Mouse (Mus musculus) embryonic stem cell, embryonic (primary cell): ENCODE data around the gene AI837181.

Experiments used
- CTCF ChIA-PET, 4 experiments: fragments of 300-600 bp in 2 of 4; fragments of 350-600 bp in 2 of 4; sonication (Branson Sonifier 250); formaldehyde crosslinking; loops; one replicate each; lab custom pipeline; 2022; ENCODE audit warnings: inconsistent platforms in 2 of 4; lab: Charles Lee
- POLR2A ChIA-PET, 4 experiments: fragments of 300-600 bp in 2 of 4; fragments of 350-600 bp in 2 of 4; sonication (Branson Sonifier 250); formaldehyde crosslinking; loops; one replicate each; lab custom pipeline; 2022; ENCODE audit warnings: antibody characterized with exemption in 4 of 4, inconsistent platforms in 1 of 4; lab: Charles Lee

The AI837181 gene

DNA sequence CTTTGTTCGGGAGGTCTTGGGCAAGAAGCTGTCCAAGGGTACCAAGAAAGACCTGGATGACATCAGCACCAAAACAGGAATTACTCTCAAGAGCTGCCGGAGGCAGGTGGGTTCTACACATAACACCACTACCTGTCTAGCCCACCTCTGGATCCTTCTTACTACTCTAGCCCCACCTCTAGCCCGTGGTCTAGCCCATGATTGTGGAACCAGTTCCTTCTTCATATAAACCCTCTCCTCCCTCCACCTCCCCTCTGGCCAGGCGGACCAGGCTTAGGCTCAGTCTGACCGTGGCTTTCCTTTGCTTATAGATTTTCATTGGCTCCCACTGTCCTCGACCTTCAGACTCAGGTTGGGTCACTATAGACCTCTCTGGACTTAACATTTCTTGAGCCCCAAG lies 36.5 kb downstream of the AI837181 start:
- POLR2A ChIA-PET = interaction anchor here (1.0 to 28.9 kb wide), 13 partner anchors 9 to 166 kb away, joined by 3 to 735 read pairs (median 7); partner anchors contain the start of genes Mus81 (in 4 of the 4), Cfl1 (in 2 of the 4), Drap1 (in 2 of the 4) and AI837181 (in 1 of the 4)
- CTCF ChIA-PET = interaction anchor here in 2 of 4 experiments (2.2 to 10.5 kb wide), 2 partner anchors 27 kb away, joined by 13 to 118 read pairs; partner anchors contain the start of genes Mus81 (in 2 of the 2) and Cfl1 (in 1 of the 2)

DNA sequence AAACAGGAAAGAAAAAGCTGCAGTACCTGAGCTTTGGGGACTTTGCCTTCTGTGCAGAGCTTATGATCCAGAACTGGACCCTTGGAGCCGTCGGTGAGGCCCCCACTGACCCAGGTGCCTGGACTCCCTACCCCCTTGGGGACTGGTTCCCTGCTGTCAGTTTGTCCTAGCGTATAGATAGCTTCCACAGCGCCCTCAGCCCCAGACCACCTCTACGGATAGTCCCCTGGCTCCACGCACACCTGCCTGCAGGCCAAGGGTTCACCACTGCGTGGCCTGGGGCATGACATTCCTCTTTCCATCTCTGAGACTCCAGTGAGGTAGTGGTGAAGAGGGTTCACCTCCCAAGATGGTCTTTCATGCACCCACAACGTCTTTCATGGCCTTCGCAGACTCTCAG lies 38.3 kb downstream of the AI837181 start:
- ChIA-PET POLR2A (interaction anchor here (0.5 to 28.9 kb wide), 47 partner anchors 10 to 985 kb away, joined by 3 to 735 read pairs (median 4); partner anchors contain the start of genes Mus81 (in 4 of the 4), Cfl1 (in 3 of the 4), Drap1 (in 2 of the 4) and Efemp2 (in 2 of the 4)), CTCF (interaction anchor here (0.6 to 10.5 kb wide), 51 partner anchors 9 to 409 kb away, joined by 3 to 118 read pairs (median 4); partner anchors contain the start of genes Mus81 (in 4 of the 4), AI837181 (in 1 of the 4), Ap5b1 (in 1 of the 4) and Cfl1 (in 1 of the 4))

DNA sequence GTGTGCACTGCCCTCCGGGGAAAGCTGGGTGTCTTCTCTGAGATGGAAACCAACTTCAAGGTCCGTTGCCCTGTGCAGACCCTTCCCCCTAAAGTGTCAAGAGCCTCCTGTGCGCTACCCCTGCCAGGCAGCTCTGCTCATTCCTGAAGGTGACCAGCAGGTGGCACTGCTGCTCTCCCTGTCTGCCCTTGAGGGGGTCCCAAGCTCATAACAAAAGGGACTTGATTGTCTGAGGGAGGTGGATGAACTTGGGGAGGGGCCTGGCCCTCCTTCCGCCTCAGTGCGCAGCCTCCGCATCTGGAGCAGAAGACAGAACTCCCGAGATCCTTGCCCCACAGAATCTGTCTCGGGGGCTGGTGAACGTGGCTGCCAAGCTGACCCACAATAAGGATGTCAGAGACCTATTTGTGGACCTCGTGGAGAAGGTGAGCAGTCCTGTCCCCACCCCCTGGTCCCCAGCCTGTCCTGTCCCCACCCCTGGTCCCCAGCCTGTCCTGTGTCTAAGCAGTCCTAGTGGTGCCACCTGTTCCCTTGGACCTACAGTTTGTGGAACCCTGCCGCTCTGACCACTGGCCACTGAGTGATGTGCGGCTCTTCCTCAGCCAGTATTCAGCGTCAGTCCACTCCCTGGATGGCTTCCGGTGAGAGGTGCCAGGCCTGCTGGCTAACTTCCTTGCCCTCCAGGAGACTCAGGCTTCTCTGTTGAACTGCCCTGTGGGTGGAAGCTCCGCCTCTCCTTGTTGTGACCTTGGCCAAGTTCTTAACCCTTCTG lies 39.0 kb downstream of the AI837181 start:
- ChIA-PET POLR2A (interaction anchor here (0.5 to 28.9 kb wide), 57 partner anchors 10 to 986 kb away, joined by 3 to 735 read pairs (median 4); partner anchors contain the start of genes Mus81 (in 4 of the 4), Cfl1 (in 3 of the 4), Eif1ad (in 3 of the 4) and Drap1 (in 2 of the 4)), CTCF (interaction anchor here (0.6 to 10.5 kb wide), 60 partner anchors 8 to 410 kb away, joined by 3 to 118 read pairs (median 4); partner anchors contain the start of genes Mus81 (in 4 of the 4), AI837181 (in 1 of the 4), Ap5b1 (in 1 of the 4) and Cfl1 (in 1 of the 4))

DNA sequence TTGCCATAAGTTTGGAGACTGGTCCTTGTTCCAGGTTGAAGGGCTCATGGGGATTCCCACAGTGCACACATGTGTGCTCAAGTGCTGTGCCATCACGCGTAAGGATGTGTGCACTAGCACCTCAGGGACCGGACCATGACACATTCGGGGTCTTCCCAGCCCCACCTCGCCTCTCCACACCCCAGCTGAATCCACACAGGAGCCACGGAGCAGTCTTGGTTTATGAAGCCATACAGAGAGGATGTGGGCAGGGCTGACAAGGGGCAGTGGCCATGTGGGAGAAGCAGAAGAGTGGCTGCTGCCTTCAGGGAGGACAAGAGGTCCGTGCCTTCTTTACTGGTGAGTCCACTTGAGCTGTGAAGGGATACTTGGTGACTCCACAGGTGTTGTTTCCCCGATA lies 40.1 kb downstream of the AI837181 start:
- CTCF ChIA-PET = interaction anchor here (0.6 to 10.5 kb wide), 9 partner anchors 10 to 167 kb away, joined by 3 to 118 read pairs (median 8); partner anchors contain the start of genes Mus81 (in 3 of the 4), Ap5b1 (in 1 of the 4), Cfl1 (in 1 of the 4) and Efemp2 (in 1 of the 4)
- POLR2A ChIA-PET = interaction anchor here in 3 of 4 experiments (0.6 to 28.9 kb wide), 12 partner anchors 8 to 57 kb away, joined by 3 to 735 read pairs (median 7); partner anchors contain the start of genes Mus81 (in 3 of the 3), Cfl1 (in 2 of the 3), AI837181 (in 1 of the 3) and Ccdc85b (in 1 of the 3)

DNA sequence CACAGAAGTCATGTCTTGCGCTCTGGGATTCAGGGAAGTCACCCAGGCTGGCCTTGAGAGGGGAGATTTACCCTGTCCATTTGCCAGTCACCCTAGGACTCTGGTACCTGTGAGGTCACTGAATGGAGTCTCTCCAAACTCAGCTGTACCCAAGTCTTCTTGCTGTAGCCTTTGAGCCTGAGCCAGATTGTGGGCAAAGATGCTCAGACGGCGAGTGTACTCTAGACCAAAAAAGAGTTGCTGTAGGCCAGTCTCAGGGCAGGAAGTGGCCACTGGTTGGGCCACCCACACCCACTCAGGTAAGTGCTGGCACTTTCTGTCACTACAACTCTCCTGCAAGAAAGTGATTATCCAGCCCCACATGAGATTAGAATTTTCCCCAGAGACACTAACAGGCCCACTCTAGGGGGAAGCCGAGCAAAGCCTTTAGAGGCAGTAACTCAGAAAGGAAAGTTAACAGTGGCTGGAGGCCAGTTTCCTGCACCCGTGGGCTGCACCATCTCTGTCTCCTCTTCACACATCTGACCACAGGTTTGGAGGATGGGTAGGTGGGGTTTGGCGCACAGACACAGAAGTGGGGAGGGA lies 42.1 kb downstream of the AI837181 start:
- POLR2A ChIA-PET = interaction anchor here in 3 of 4 experiments (0.7 to 28.9 kb wide), 9 partner anchors 10 to 167 kb away, joined by 3 to 735 read pairs (median 8); partner anchors contain the start of genes Ccdc85b (in 2 of the 3), Cfl1 (in 2 of the 3), Mus81 (in 2 of the 3) and Drap1 (in 1 of the 3)
- CTCF ChIA-PET = interaction anchor here in 1 of 4 experiments (0.6 to 10.5 kb wide), 3 partner anchors 10 to 320 kb away, joined by 3 to 118 read pairs (median 10); partner anchors contain the start of genes Ccdc85b, Cfl1 and Mus81

DNA sequence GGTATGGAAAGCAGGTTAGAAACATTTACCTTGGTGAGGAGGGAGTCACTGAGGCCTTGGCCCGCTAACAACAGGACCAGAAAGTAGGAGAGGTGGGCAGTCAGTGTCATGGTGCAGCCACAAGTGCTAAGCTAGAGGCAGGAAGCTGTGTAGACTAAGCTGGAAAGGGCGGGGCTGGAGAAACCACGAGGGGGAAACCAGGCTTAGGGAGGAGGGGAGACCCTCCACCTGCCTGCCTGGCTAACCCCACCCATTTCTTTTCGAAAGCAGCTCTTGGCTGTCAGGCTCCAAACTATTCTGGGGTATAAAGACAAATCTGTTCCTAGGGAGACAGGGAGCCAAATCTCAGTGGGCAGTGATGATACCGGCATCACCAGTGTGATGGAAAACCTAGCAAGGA lies 43.4 kb downstream of the AI837181 start, which contains the start of gene Ctsw:
Gene Ctsw, minus strand, starts transcription at position 134 of the 400 bp plus-strand sequence.
- POLR2A ChIA-PET = interaction anchor here (0.6 to 28.9 kb wide), 26 partner anchors 8 to 1007 kb away, joined by 3 to 735 read pairs (median 4); partner anchors contain the start of genes Mus81 (in 4 of the 4), Ccdc85b (in 3 of the 4), Cfl1 (in 3 of the 4) and Drap1 (in 3 of the 4)
- CTCF ChIA-PET = interaction anchor here in 3 of 4 experiments (0.6 to 10.5 kb wide), 6 partner anchors 11 to 319 kb away, joined by 4 to 118 read pairs (median 6); partner anchors contain the start of genes Mus81 (in 2 of the 3), Ccdc85b (in 1 of the 3) and Cfl1 (in 1 of the 3)

DNA sequence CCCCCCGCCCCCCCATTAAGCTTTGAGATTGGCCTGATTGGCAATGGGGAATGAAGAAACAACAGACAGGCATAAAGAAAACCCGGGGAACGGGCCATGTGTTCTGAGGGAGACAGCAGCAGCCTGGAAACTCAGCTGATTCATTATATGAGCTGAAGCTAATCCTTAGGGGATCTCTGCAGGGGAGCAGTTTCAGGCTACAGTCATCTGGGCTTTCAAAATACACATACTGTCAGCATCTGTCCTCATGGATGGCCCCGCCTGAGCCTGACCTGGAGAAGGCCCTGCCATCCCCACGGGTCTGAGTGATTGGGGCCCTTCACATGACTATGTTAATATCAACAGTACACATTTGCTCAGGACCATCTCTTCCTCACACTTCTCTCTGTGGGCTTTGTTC lies 46.9 kb downstream of the AI837181 start:
- ChIA-PET POLR2A (interaction anchor here in 3 of 4 experiments (0.7 to 28.9 kb wide), 9 partner anchors 14 to 574 kb away, joined by 3 to 735 read pairs (median 4); partner anchors contain the start of genes Ccdc85b (in 2 of the 3), Cfl1 (in 2 of the 3) and Mus81 (in 2 of the 3)), CTCF (interaction anchor here in 3 of 4 experiments (0.7 to 1.9 kb wide), 6 partner anchors 8 to 316 kb away, joined by 3 to 7 read pairs (median 3); partner anchors contain the start of genes Fibp (in 1 of the 3) and Mus81 (in 1 of the 3))

DNA sequence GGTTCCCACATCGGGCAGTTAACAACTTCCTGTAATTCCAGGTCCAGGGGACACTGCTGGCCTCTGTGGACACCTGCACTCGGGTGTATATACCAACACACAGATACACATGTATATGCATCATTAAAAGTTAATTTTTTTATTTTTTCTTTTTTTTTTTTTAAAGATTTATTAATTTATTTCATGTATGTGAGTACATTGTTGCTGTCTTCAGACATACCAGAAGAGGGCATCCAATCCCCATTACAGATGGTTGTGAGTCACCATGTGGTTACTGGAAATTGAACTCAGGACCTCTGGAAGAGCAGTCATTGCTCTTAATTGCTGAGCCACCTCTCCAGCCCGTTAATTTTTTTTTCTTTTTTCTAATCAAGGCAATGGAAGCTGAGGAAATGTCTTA lies 47.9 kb downstream of the AI837181 start:
- ChIA-PET CTCF (interaction anchor here (0.8 to 3.3 kb wide), 8 partner anchors 9 to 95 kb away, joined by 3 to 21 read pairs (median 6); partner anchors contain the start of genes Mus81 (in 2 of the 4), Ap5b1 (in 1 of the 4) and Ccdc85b (in 1 of the 4)), POLR2A (interaction anchor here in 3 of 4 experiments (0.7 to 28.9 kb wide), 12 partner anchors 9 to 176 kb away, joined by 3 to 735 read pairs (median 6); partner anchors contain the start of genes Cfl1 (in 3 of the 3), Mus81 (in 3 of the 3), Fibp (in 2 of the 3) and Ccdc85b (in 1 of the 3))

DNA sequence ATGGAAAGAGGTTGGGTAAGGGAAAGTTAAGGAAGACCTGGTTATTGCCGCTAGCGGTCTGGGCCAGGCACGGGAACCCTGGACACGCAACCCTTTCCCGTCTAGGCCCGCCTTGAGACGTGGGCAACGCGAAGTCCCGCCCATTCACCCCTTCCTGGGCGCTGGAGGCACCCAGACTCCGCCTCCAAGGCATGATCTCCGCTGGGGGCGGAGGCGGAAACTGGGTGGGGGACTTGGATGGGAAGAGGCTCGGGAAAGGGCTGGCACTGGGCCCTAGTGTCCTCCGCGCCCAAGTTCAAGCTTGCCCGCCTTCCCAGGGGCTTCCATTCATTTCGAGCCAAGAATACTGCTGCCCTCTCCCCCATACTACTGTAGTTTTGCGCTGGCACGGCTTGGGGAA lies 48.8 kb downstream of the AI837181 start, which contains the start of gene Efemp2:
Gene Efemp2, plus strand, starts transcription at position 235 of the 400 bp plus-strand sequence.
- POLR2A ChIA-PET = interaction anchor here (0.5 to 28.9 kb wide), 18 partner anchors 10 to 373 kb away, joined by 3 to 735 read pairs (median 6); partner anchors contain the start of genes Mus81 (in 4 of the 4), Cfl1 (in 3 of the 4), Ccdc85b (in 2 of the 4) and Fibp (in 2 of the 4)
- CTCF ChIA-PET = interaction anchor here (0.7 to 3.3 kb wide), 10 partner anchors 10 to 240 kb away, joined by 3 to 21 read pairs (median 8); partner anchors contain the start of genes Mus81 (in 3 of the 4), Ap5b1 (in 1 of the 4) and Ccdc85b (in 1 of the 4)

DNA sequence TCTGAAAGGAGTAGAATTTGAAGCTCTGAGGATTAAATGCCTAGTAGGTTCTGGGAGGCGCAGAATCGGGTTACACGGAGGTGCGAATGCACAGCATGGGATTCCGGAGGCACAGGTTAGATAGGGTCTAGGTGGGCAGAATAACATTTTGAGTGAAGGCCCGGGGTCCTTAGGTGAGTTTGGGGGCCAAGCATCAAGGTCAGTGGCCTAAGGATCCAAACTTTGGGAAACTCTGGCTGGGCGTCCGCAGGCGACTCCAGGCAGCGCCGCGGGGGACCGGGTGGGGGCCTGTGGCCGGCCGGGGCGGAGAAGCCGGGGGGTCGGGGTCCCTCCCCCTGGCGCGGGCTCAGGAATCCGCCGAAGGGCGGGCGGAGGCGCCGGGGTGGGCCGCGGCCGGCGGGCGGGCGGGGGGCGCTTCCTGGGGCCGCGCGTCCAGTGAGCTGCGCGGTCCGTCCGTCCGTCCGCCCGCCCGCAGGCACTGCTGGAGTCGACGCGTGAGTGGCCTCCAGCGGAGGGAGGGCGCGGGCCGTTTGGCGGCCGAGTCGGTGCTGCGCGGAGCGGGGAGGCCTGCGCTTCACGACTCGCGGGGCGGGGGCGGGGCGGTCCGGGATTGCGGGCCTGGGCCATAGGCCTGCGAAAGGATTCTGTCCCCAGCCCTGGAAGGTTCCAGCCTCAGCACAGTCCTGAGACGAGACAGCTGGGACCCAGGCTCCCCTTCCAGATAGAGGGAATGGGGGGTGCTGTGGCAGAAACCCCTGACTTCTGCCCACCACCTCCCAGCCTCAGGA lies 49.5 kb downstream of the AI837181 start:
- ChIA-PET POLR2A (interaction anchor here (0.5 to 28.9 kb wide), 24 partner anchors 10 to 372 kb away, joined by 3 to 735 read pairs (median 5); partner anchors contain the start of genes Mus81 (in 4 of the 4), Cfl1 (in 3 of the 4), Ccdc85b (in 2 of the 4) and Fibp (in 1 of the 4)), CTCF (interaction anchor here (0.5 to 3.3 kb wide), 12 partner anchors 11 to 94 kb away, joined by 3 to 21 read pairs (median 8); partner anchors contain the start of genes Mus81 (in 3 of the 4) and Ccdc85b (in 1 of the 4))

DNA sequence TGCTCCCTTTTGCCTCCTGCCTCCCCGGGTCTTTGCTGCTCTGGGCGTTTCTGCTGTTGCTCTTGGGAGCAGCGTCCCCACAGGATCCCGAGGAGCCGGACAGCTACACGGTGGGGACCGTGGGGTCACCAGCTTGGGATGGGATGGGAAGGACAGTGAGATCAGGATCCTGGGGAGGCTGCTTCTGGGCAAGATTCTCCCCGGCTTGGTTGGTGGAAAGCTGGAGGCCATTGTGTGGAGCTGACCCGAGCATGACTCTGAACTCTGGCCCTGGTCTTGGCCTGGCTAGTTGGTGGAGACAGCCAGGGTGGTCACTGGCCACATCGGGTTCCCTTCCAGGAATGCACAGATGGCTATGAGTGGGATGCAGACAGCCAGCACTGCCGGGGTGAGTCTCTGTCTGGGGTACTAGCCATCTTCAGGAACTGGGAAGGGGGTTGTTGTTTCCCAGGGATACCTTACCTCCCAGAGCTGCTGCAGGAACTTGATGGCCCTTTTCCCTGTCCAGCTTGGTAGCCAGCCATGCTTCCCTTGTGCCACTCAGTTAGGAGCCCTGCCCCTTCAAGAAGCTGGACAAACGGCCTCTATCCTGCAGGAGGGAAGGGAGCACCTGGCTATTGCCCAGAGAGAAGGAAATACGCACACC lies 50.2 kb downstream of the AI837181 start:
- ChIA-PET CTCF (interaction anchor here in 3 of 4 experiments (0.5 to 3.3 kb wide), 11 partner anchors 11 to 791 kb away, joined by 3 to 21 read pairs (median 4); partner anchors contain the start of gene Mus81 (in 3 of the 3)), POLR2A (interaction anchor here (0.6 to 28.9 kb wide), 22 partner anchors 10 to 312 kb away, joined by 3 to 735 read pairs (median 5); partner anchors contain the start of genes Mus81 (in 4 of the 4), Cfl1 (in 3 of the 4), Ccdc85b (in 2 of the 4) and Fibp (in 1 of the 4))
